8 mouse cellular contexts compared by ENCODE assay signal in the genomic region with DNA sequence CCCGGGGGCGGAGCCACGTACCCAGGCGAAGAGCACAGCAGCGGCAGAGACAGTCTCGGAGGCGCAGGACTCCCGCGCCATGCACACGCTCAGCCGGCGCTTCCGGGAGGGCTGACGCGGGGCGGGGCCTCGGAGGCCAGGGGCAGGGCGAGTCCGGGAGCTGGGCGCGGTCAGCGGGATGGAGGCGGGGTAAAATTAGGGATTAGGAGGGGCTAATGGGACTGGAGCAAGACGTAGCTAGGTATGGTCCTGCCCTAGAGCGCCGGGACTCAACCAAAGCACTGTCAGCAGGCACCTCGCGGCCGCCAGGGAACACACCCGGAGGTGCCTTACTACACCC. TPM values are rescaled to one million over a fixed set of nuclear protein-coding genes. Genes with fewer than 3 reads are reported as not detected.
DNase-seq lines count a peak whose midpoint lies in the region; ATAC-seq and TF ChIP-seq lines count a peak whose summit lies in the region.

A gene (minus strand): TSS at position 116 of the 340 bp plus-strand sequence.

- H3K27ac ChIP-seq in forebrain, embryonic 11.5 days (ENCODE audit: low read depth, low read length) = no peak within 1 kb of the TSS
- peak within 1 kb of the TSS; percentile 32 for H3K27ac ChIP-seq in heart, embryonic 16.5 days (ENCODE audit: low read length)
- H3K27ac ChIP-seq in liver, postnatal 0 days (ENCODE audit: low read depth) = 0 out of 2 replicates have a peak within 1 kb of the TSS, but pooled peaks have one; percentile 57
- peak within 1 kb of the TSS; percentile 77 for H3K27ac ChIP-seq in neural tube, embryonic 14.5 days (ENCODE audit: low read depth, low read length)

- peak; percentile 92 for DNase-seq in ES-CJ7 (ENCODE audit: low read depth, low spot score)
- peak; percentile 82 for DNase-seq in c-Kit-positive CD71-positive TER-119-negative erythroid progenitor cells, embryonic 14.5 days (ENCODE audit: low read depth)
- peak; percentile 95 for DNase-seq in forebrain, embryonic 11.5 days (ENCODE audit: low spot score)
- peak; percentile 91 to 95 for DNase-seq in kidney, postnatal 36 days
- peak; percentile 90 for DNase-seq in liver, postnatal 0 days
- peak; percentile 90 for DNase-seq in testis, postnatal 10 days (ENCODE audit: low spot score)

- H3K36me3 ChIP-seq in forebrain, embryonic 11.5 days (ENCODE audit: control insufficient read depth, insufficient read depth, low read length) = no peaks in the 10 kb centered on the region
- H3K36me3 ChIP-seq in heart, embryonic 16.5 days (ENCODE audit: control insufficient read depth, insufficient read depth) = no peaks in the 10 kb centered on the region
- no peaks in the 10 kb centered on the region for H3K36me3 ChIP-seq in liver, postnatal 0 days (replicated peaks; ENCODE audit: insufficient read depth, low read length)
- H3K36me3 ChIP-seq in neural tube, embryonic 14.5 days (ENCODE audit: control insufficient read depth, insufficient read depth, low read length) = no peaks in the 10 kb centered on the region

- peaks cover 6% of the 10 kb centered on the region for H3K27me3 ChIP-seq in forebrain, embryonic 11.5 days (ENCODE audit: control insufficient read depth, insufficient read depth, low read length)
- 0 out of 2 replicates have a peak, but pooled peaks cover 2% of the 10 kb centered on the region for H3K27me3 ChIP-seq in heart, embryonic 16.5 days (ENCODE audit: control insufficient read depth, insufficient read depth, low read length)
- H3K27me3 ChIP-seq in liver, postnatal 0 days (ENCODE audit: insufficient read depth, low read length) = no peaks in the 10 kb centered on the region
- no peaks in the 10 kb centered on the region for H3K27me3 ChIP-seq in neural tube, embryonic 14.5 days (ENCODE audit: control insufficient read depth, insufficient read depth, low read length)

- no peaks in the 10 kb centered on the region for H3K9me3 ChIP-seq in forebrain, embryonic 11.5 days (ENCODE audit: control insufficient read depth, low read length)
- no peaks in the 10 kb centered on the region for H3K9me3 ChIP-seq in heart, embryonic 16.5 days (replicated peaks; ENCODE audit: control insufficient read depth, low read length)
- no peaks in the 10 kb centered on the region for H3K9me3 ChIP-seq in liver, postnatal 0 days (ENCODE audit: low read length)
- no peaks in the 10 kb centered on the region for H3K9me3 ChIP-seq in neural tube, embryonic 14.5 days (ENCODE audit: control insufficient read depth, low read length)

- no peak for TF ChIP-seq EP300 in liver, postnatal 0 days (IDR thresholded peaks at IDR 0.05; ENCODE audit: low read depth)

- under 1% methylated on average over 30 of the region's 30 CpGs for WGBS in forebrain, embryonic 11.5 days
- under 1% methylated on average over 30 of the region's 30 CpGs for WGBS in heart, embryonic 16.5 days
- 0% methylated on average over 30 of the region's 30 CpGs for WGBS in liver, postnatal 0 days (ENCODE audit: insufficient replicate concordance)
- under 1% methylated on average over 30 of the region's 30 CpGs for WGBS in neural tube, embryonic 14.5 days

- no peak for TF ChIP-seq CTCF in liver, postnatal 0 days (IDR thresholded peaks at IDR 0.05; ENCODE audit: low read depth)

- H3K9ac ChIP-seq in forebrain, embryonic 11.5 days (ENCODE audit: low read length) = peak within 1 kb of the TSS; percentile 74
- H3K9ac ChIP-seq in heart, embryonic 16.5 days (ENCODE audit: low read length) = peak within 1 kb of the TSS; percentile 79
- H3K9ac ChIP-seq in liver, postnatal 0 days (replicated peaks) = peak within 1 kb of the TSS; percentile 83
- H3K9ac ChIP-seq in neural tube, embryonic 14.5 days (replicated peaks; ENCODE audit: low read depth, low read length) = peak within 1 kb of the TSS; percentile 75

- peaks cover 5% of the 10 kb centered on the region; the same call in 1 of the 2 replicates for H3K4me1 ChIP-seq in forebrain, embryonic 11.5 days (replicated peaks; ENCODE audit: control insufficient read depth, insufficient read depth, low read length)
- peaks cover 6% of the 10 kb centered on the region; the same call in 1 of the 2 replicates for H3K4me1 ChIP-seq in heart, embryonic 16.5 days (ENCODE audit: control insufficient read depth, insufficient read depth, low read length)
- H3K4me1 ChIP-seq in liver, postnatal 0 days (ENCODE audit: insufficient read depth) = peaks cover 15% of the 10 kb centered on the region
- H3K4me1 ChIP-seq in neural tube, embryonic 14.5 days (ENCODE audit: control insufficient read depth, insufficient read depth, low read length) = peaks cover 9% of the 10 kb centered on the region; the same call in 1 of the 2 replicates

- ATAC-seq in forebrain, embryonic 11.5 days (replicated peaks; ENCODE audit: low FRiP score) = peak; percentile 97
- peak; percentile 92 for ATAC-seq in heart, embryonic 16.5 days (replicated peaks; ENCODE audit: extremely low read depth, insufficient read depth, low FRiP score)
- peak; percentile 97 for ATAC-seq in liver, postnatal 0 days
- peak; percentile 95 for ATAC-seq in neural tube, embryonic 14.5 days (ENCODE audit: low read depth)

- H3K4me2 ChIP-seq in forebrain, embryonic 11.5 days (ENCODE audit: low read depth, low read length, severe bottlenecking) = peak within 1 kb of the TSS; percentile 69
- H3K4me2 ChIP-seq in heart, embryonic 16.5 days (ENCODE audit: low read depth, low read length) = peak within 1 kb of the TSS; percentile 93
- peak within 1 kb of the TSS; percentile 99 for H3K4me2 ChIP-seq in liver, postnatal 0 days (ENCODE audit: low read depth, low read length)
- peak within 1 kb of the TSS; percentile 71 for H3K4me2 ChIP-seq in neural tube, embryonic 14.5 days (ENCODE audit: low read depth, low read length)

- H3K4me3 ChIP-seq in forebrain, embryonic 11.5 days (ENCODE audit: low read depth, low read length) = peak within 1 kb of the TSS; percentile 62
- peak within 1 kb of the TSS; percentile 74 for H3K4me3 ChIP-seq in heart, embryonic 16.5 days (ENCODE audit: low read length)
- H3K4me3 ChIP-seq in liver, postnatal 0 days (ENCODE audit: low read depth, low read length) = peak within 1 kb of the TSS; percentile 77
- peak within 1 kb of the TSS; percentile 62 for H3K4me3 ChIP-seq in neural tube, embryonic 14.5 days (ENCODE audit: low read depth, low read length)

RNA-seq across cellular contexts. Expression of the gene that starts here (rescaled TPM):
- 17.6 and 18.7 TPM in 2 replicates for polyA plus RNA-seq in forebrain, embryonic 11.5 days (2014; fragmentation: Nextera tagmentation; extraction: Ambion mirVana)
- polyA plus RNA-seq in heart, embryonic 16.5 days (2015; fragmentation: Nextera tagmentation; extraction: Ambion mirVana) = 11.0 and 11.4 TPM in 2 replicates
- polyA plus RNA-seq in liver, postnatal 0 days (2015; fragmentation: Nextera tagmentation; extraction: Ambion mirVana) = 3.8 and 4.3 TPM in 2 replicates
- 35.8 and 46.3 TPM in 2 replicates for polyA plus RNA-seq in neural tube, embryonic 14.5 days (2014; fragmentation: Nextera tagmentation; extraction: Ambion mirVana)
